Mouse (Mus musculus): ENCODE results near the gene Chsy1. TPM values are rescaled to one million over a fixed set of nuclear protein-coding genes. Genes with fewer than 3 reads are reported as not detected.

Chsy1 gene
- 13.4 and 13.9 TPM in 2 replicates for polyA plus RNA-seq (2015; fragmentation: Nextera tagmentation; extraction: Ambion mirVana)

GRCm38 (mm10) chr7:66108961-66109854 is at the start of gene Chsy1:
TSS of gene Chsy1 (plus strand) at chr7:66109515.
- Histone ChIP-seq H3K4me3 (ENCODE audit: low read length) (peak within 1 kb of the TSS; percentile 89), H3K9ac (replicated peaks; ENCODE audit: low read length) (peak within 1 kb of the TSS; percentile 92), H3K4me2 (replicated peaks; ENCODE audit: low read depth, low read length) (peak within 1 kb of the TSS; percentile 87), H3K27ac (ENCODE audit: low read length) (peak within 1 kb of the TSS; percentile 89), H3K27me3 (ENCODE audit: insufficient read depth, low read length) (no peaks in the 10 kb centered on the region), H3K36me3 (ENCODE audit: insufficient read depth, low read length) (no peaks in the 10 kb centered on the region), H3K4me1 (ENCODE audit: insufficient read depth, low read length) (peaks cover 32% of the 10 kb centered on the region; the same call in 1 of the 2 replicates), H3K9me3 (ENCODE audit: low read length) (no peaks in the 10 kb centered on the region)
- under 1% methylated on average over 105 of the region's 123 CpGs for WGBS
- peak; percentile 87 for ATAC-seq (ENCODE audit: low FRiP score, low TSS enrichment)

DNA sequence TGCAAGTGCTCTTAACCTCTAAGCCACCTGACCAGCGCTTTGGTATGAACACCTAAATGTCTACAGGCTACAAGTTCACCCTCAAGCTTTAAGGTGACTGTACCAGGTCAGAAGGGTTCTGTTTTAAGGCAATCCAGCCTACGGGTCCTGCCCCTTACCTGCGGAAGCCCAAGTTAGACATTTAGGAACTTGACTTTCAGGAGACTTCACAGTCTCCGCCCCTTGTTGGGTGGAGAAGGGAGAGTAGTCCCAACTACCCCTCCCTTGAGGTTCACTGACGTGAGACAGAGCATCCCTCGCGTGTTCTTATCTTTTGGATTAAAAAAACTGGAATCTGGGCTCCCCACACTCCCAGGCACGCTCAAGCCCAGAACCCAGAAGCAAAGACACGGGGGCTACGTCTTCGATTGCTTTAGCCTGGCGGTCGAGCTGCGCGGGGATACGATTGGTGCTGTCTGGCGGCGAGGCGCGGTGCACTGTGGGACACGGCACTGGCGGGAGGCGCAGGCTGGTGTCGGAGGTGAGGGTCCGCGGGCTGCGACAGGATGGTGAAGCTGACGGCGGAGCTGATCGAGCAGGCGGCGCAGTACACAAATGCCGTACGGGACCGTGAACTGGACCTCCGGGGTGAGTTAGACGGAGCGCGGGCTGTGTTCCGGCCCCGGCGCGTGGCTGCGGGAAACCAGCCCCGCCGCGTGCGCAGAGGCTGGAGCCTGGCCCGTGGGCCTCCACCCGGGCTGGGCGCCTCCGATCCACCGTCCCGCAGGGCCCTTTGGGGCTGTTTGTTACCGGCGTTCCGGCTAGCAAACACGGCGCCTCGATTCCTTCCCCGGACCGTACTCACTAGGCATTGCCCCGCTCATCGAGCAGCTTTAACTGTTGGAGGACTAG is 49.0 kb upstream of the Chsy1 start:
- H3K9ac ChIP-seq (replicated peaks; ENCODE audit: low read length) = peak overlapping the region; percentile 94
- ATAC-seq (ENCODE audit: low FRiP score, low TSS enrichment) = peak; percentile 96
- H3K27ac ChIP-seq (ENCODE audit: low read length) = peak overlapping the region; percentile 76
- peak overlapping the region; percentile 69 for H3K4me2 ChIP-seq (replicated peaks; ENCODE audit: low read depth, low read length)
- H3K4me1 ChIP-seq (ENCODE audit: insufficient read depth, low read length) = peaks cover 15% of the 10 kb centered on the region
- H3K27me3 ChIP-seq (ENCODE audit: insufficient read depth, low read length) = no peaks in the 10 kb centered on the region
- H3K4me3 ChIP-seq (ENCODE audit: low read length) = peak overlapping the region; percentile 94
- no peaks in the 10 kb centered on the region for H3K9me3 ChIP-seq (ENCODE audit: low read length)
- WGBS = 0% methylated on average over 62 of the region's 64 CpGs
- H3K36me3 ChIP-seq (ENCODE audit: insufficient read depth, low read length) = peaks cover 11% of the 10 kb centered on the region

- Histone ChIP-seq H3K27me3 (ENCODE audit: insufficient read depth, low read length) (no peaks in the 10 kb centered on the region), H3K36me3 (ENCODE audit: insufficient read depth, low read length) (peaks cover 11% of the 10 kb centered on the region), H3K9me3 (ENCODE audit: low read length) (no peaks in the 10 kb centered on the region), H3K4me1 (ENCODE audit: insufficient read depth, low read length) (peaks cover 15% of the 10 kb centered on the region), H3K4me2 (replicated peaks; ENCODE audit: low read depth, low read length) (peak overlapping the region; percentile 69), H3K27ac (ENCODE audit: low read length) (no peak overlapping the region), H3K9ac (replicated peaks; ENCODE audit: low read length) (peak overlapping the region; percentile 94), H3K4me3 (ENCODE audit: low read length) (peak overlapping the region; percentile 94)
- 1% methylated on average over 14 of the region's 14 CpGs for WGBS
- ATAC-seq (ENCODE audit: low FRiP score, low TSS enrichment) = no peak
Measured at GRCm38 (mm10) chr7:66061057-66061456, 48.3 kb upstream of the Chsy1 start.

DNA sequence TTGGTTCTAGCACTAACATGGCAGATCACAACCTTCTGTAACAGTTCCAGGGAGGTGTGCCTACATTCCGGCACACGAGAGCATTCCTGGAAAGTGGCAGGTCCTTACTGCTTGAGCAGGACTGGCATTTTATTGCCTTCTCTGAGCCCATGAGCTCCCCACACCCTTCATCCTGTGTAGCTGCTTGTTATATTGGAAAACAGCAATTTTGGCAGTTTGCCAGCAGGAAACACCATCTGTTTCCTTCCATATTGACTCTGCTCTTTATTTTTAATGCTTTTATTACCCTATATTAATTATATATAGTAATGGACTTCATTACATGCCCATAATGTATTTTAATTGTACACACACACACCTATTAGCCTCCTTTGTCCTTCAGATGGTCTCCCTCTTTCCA is 32.9 kb upstream of the Chsy1 start:
- 49% methylated on average over 2 of the region's 2 CpGs for WGBS
- H3K4me1 ChIP-seq (ENCODE audit: insufficient read depth, low read length) = peaks cover 20% of the 10 kb centered on the region
- no peak for ATAC-seq (ENCODE audit: low FRiP score, low TSS enrichment)
- H3K4me2 ChIP-seq (replicated peaks; ENCODE audit: low read depth, low read length) = no peak overlapping the region
- H3K27ac ChIP-seq (ENCODE audit: low read length) = 0 out of 2 replicates have a peak overlapping the region, but pooled peaks have one; percentile 3
- no peaks in the 10 kb centered on the region for H3K27me3 ChIP-seq (ENCODE audit: insufficient read depth, low read length)
- H3K9ac ChIP-seq (replicated peaks; ENCODE audit: low read length) = no peak overlapping the region
- H3K36me3 ChIP-seq (ENCODE audit: insufficient read depth, low read length) = peaks cover 37% of the 10 kb centered on the region
- no peak overlapping the region for H3K4me3 ChIP-seq (ENCODE audit: low read length)
- no peaks in the 10 kb centered on the region for H3K9me3 ChIP-seq (ENCODE audit: low read length)

DNA sequence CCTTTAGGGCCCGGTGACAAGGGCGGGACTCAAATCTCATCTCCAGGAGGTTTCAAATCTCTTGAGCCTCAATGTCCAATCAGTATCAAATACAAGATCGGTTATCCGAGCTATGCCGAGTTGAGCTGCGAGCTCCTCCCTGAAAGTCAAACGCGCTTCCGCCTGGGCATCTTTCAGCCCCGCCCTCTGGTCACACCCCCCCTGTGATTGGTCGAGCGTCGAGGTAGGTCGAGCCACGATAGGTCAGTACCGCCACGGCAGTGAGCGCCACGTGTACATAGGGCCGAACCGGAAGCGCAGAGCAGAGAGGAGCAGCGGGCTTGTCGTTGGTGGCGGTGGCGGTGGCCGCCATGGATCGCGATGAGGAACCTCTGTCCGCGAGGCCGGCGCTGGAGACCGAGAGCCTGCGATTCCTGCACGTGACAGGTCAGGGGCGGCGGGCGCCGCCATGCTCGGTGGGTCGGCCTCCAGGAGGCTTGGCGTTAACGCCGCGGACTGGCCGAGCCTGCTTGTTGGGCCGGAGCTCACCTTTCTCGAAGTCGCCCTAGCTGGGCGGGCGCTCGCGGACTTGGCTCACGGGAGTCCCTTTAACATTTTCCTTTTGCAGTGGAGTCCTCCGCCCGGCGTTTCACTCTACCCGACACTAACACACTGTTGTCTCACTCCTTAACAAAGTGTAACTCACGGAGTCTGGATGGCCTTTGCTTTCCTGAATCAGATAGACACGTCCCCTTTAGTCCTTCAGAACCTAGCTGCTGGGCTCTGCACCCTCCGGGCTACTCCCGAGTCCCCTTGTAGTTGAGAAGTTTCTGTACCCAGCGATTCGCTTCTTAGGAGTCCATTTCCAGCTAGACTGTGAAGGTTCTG is 29.7 kb upstream of the Chsy1 start, which contains the start of gene Selenos:
Selenos (plus strand) TSS at position 286 of the 867 bp plus-strand sequence.
- Histone ChIP-seq H3K4me1 (ENCODE audit: insufficient read depth, low read length) (peaks cover 30% of the 10 kb centered on the region), H3K27me3 (ENCODE audit: insufficient read depth, low read length) (no peaks in the 10 kb centered on the region), H3K4me3 (ENCODE audit: low read length) (peak within 1 kb of the TSS; percentile 74), H3K36me3 (ENCODE audit: insufficient read depth, low read length) (peaks cover 42% of the 10 kb centered on the region), H3K4me2 (replicated peaks; ENCODE audit: low read depth, low read length) (peak within 1 kb of the TSS; percentile 84), H3K27ac (ENCODE audit: low read length) (peak within 1 kb of the TSS; percentile 83), H3K9ac (replicated peaks; ENCODE audit: low read length) (peak within 1 kb of the TSS; percentile 74), H3K9me3 (ENCODE audit: low read length) (no peaks in the 10 kb centered on the region)
- 0% methylated on average over 64 of the region's 65 CpGs for WGBS
- peak; percentile 100 for ATAC-seq (ENCODE audit: low FRiP score, low TSS enrichment)

DNA sequence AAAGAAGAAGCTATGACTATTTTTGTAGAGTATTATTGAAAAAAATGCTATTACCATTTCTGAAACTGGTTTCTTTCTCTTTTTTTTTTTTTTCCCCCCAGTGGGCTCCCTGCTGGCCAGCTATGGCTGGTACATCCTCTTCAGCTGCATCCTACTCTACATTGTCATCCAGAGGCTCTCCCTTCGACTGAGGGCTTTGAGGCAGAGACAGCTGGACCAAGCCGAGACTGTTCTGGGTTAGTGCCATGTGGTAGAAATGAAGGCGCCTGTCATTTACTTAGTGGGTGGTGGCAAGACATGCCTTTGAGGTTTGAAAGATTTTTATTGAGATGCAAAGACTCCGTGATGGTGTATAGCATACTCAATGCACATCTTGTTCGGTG is 29.1 kb upstream of the Chsy1 start:
- 48% methylated on average over 5 of the region's 5 CpGs for WGBS
- Histone ChIP-seq H3K27ac (ENCODE audit: low read length) (no peak overlapping the region), H3K36me3 (ENCODE audit: insufficient read depth, low read length) (peaks cover 40% of the 10 kb centered on the region), H3K27me3 (ENCODE audit: insufficient read depth, low read length) (no peaks in the 10 kb centered on the region), H3K4me3 (ENCODE audit: low read length) (peak overlapping the region; percentile 74), H3K9ac (replicated peaks; ENCODE audit: low read length) (peak overlapping the region; percentile 74), H3K4me2 (replicated peaks; ENCODE audit: low read depth, low read length) (peak overlapping the region; percentile 84), H3K4me1 (ENCODE audit: insufficient read depth, low read length) (peaks cover 30% of the 10 kb centered on the region), H3K9me3 (ENCODE audit: low read length) (no peaks in the 10 kb centered on the region)
- ATAC-seq (ENCODE audit: low FRiP score, low TSS enrichment) = no peak

DNA sequence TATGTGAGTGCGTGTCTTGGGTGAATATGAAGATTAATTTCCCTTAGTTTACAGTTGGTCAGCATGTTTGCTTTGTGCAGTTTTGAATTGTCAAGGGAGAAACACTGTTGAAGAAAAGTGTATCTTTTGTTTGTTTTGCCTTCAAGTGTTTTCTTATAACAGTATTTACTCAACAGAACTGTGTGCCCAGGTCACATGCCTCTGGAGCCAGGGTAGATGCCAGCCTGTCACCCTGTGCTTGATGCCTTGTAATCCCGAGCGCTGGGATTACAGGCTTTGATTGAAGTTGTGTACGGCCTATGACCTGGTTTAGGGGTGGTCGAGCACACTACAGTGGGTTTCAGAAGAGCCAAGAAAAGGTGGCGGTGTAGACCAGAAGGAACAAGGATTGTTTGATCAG is 25.6 kb upstream of the Chsy1 start:
- Histone ChIP-seq H3K9me3 (ENCODE audit: low read length) (no peaks in the 10 kb centered on the region), H3K4me1 (ENCODE audit: insufficient read depth, low read length) (peaks cover 23% of the 10 kb centered on the region), H3K4me2 (replicated peaks; ENCODE audit: low read depth, low read length) (no peak overlapping the region), H3K36me3 (ENCODE audit: insufficient read depth, low read length) (peaks cover 62% of the 10 kb centered on the region), H3K27ac (ENCODE audit: low read length) (no peak overlapping the region), H3K9ac (replicated peaks; ENCODE audit: low read length) (no peak overlapping the region), H3K27me3 (ENCODE audit: insufficient read depth, low read length) (no peaks in the 10 kb centered on the region), H3K4me3 (ENCODE audit: low read length) (no peak overlapping the region)
- ATAC-seq (ENCODE audit: low FRiP score, low TSS enrichment) = no peak
- 78% methylated on average over 6 of the region's 6 CpGs for WGBS

GRCm38 (mm10) chr7:66084546-66084945 is 24.8 kb upstream of the Chsy1 start:
- Histone ChIP-seq H3K9me3 (ENCODE audit: low read length) (no peaks in the 10 kb centered on the region), H3K36me3 (ENCODE audit: insufficient read depth, low read length) (peaks cover 69% of the 10 kb centered on the region), H3K4me2 (replicated peaks; ENCODE audit: low read depth, low read length) (no peak overlapping the region), H3K27ac (ENCODE audit: low read length) (no peak overlapping the region), H3K27me3 (ENCODE audit: insufficient read depth, low read length) (no peaks in the 10 kb centered on the region), H3K4me1 (ENCODE audit: insufficient read depth, low read length) (peaks cover 20% of the 10 kb centered on the region), H3K4me3 (ENCODE audit: low read length) (no peak overlapping the region), H3K9ac (replicated peaks; ENCODE audit: low read length) (no peak overlapping the region)
- WGBS = 81% methylated on average over 7 of the region's 7 CpGs
- no peak for ATAC-seq (ENCODE audit: low FRiP score, low TSS enrichment)

DNA sequence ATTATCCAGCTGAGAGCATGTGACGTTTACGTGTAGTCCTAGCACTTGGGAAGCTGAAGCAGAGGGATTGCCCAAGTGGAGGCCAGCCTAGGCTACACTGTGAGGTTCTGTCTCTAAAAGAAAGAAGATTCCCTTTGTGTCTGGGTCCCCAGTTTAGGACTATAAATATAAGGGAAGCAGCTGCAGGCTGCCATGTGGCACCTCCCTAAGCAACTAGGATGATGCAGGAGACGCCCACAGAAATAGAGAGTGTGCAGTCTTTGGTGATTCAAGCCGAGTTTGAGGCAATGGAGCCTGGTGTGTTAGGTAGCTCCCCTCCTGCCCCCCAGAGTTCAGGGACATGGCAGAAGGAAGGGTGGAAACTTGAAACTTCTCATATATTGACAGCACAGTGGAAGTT is 21.7 kb upstream of the Chsy1 start:
- Histone ChIP-seq H3K4me2 (replicated peaks; ENCODE audit: low read depth, low read length) (no peak overlapping the region), H3K27me3 (ENCODE audit: insufficient read depth, low read length) (no peaks in the 10 kb centered on the region), H3K36me3 (ENCODE audit: insufficient read depth, low read length) (peaks cover 83% of the 10 kb centered on the region), H3K27ac (ENCODE audit: low read length) (no peak overlapping the region), H3K9me3 (ENCODE audit: low read length) (no peaks in the 10 kb centered on the region), H3K4me3 (ENCODE audit: low read length) (no peak overlapping the region), H3K4me1 (ENCODE audit: insufficient read depth, low read length) (0 out of 2 replicates have a peak, but pooled peaks cover 8% of the 10 kb centered on the region), H3K9ac (replicated peaks; ENCODE audit: low read length) (no peak overlapping the region)
- no peak for ATAC-seq (ENCODE audit: low FRiP score, low TSS enrichment)
- 83% methylated on average over 4 of the region's 4 CpGs for WGBS
